Mouse (Mus musculus) E14TG2a.4 (cell line): ENCODE data around the gene Vmn1r22.
"Not testable (repeated sequence)": the region's sequence is repeated elsewhere in the genome, so short reads cannot be mapped to it uniquely, and the experiment has no call there.

ENCODE experiments used
- CTCF ChIP-seq: conservative IDR thresholded peaks from 2 replicates; pipeline ENCODE4 v1.5.1; 2014; ENCODE audit warnings: low read length
- NANOG ChIP-seq: IDR thresholded peaks from 2 replicates; pipeline ENCODE4 v1.6.1; 2014; ENCODE audit warnings: borderline replicate concordance, low read length, mixed read lengths
- POU5F1 ChIP-seq: IDR thresholded peaks from 2 replicates; pipeline ENCODE4 v1.6.1; 2014; ENCODE audit warnings: low read length, borderline replicate concordance

GRCm38 (mm10) chr6:57851177-57851576 lies 56.7 kb downstream of the Vmn1r22 start:
- TF ChIP-seq CTCF, POU5F1, NANOG: not testable (repeated sequence)
